Mouse (Mus musculus): ENCODE measurements at regions not wholly inside any gene's neighbourhood (a gene's known extent, or its start where the extent isn't known, plus 50 kb on each side); places are given as distances from the start of the nearest gene placed in this dataset.

GRCm38 (mm10) chr14:62042305-62043116 lies 249.9 kb upstream of the Rnaseh2b start:
- peak; percentile 61 for ATAC-seq (replicated peaks; ENCODE audit: poor library complexity)

- ATAC-seq (replicated peaks; ENCODE audit: poor library complexity), result no peak
Measured at GRCm38 (mm10) chr14:62043117-62043422, 249.3 kb upstream of the Rnaseh2b start.

- ATAC-seq (replicated peaks; ENCODE audit: poor library complexity), result no peak
Measured at GRCm38 (mm10) chr14:62050941-62051340, 241.4 kb upstream of the Rnaseh2b start.

- ATAC-seq (replicated peaks; ENCODE audit: poor library complexity), result no peak
Measured at GRCm38 (mm10) chr14:62051923-62052322, 240.5 kb upstream of the Rnaseh2b start.

- no peak for ATAC-seq (replicated peaks; ENCODE audit: poor library complexity)
Measured at GRCm38 (mm10) chr14:62053004-62053403, 239.4 kb upstream of the Rnaseh2b start.

- no peak for ATAC-seq (replicated peaks; ENCODE audit: poor library complexity)
Measured at GRCm38 (mm10) chr14:62057096-62057495, 235.3 kb upstream of the Rnaseh2b start.

- no peak for ATAC-seq (replicated peaks; ENCODE audit: poor library complexity)
Measured at GRCm38 (mm10) chr14:62058100-62058499, 234.3 kb upstream of the Rnaseh2b start.

GRCm38 (mm10) chr14:62071140-62071539 lies 221.2 kb upstream of the Rnaseh2b start:
- ATAC-seq (replicated peaks; ENCODE audit: poor library complexity), result no peak

- ATAC-seq (replicated peaks; ENCODE audit: poor library complexity), result no peak
Measured at GRCm38 (mm10) chr14:62084047-62084446, 208.3 kb upstream of the Rnaseh2b start.

- no peak for ATAC-seq (replicated peaks; ENCODE audit: poor library complexity)
Measured at GRCm38 (mm10) chr14:62088174-62088573, 204.2 kb upstream of the Rnaseh2b start.

- no peak for ATAC-seq (replicated peaks; ENCODE audit: poor library complexity)
Measured at GRCm38 (mm10) chr14:62117532-62117931, 174.9 kb upstream of the Rnaseh2b start.

GRCm38 (mm10) chr14:62118542-62118953 lies 173.8 kb upstream of the Rnaseh2b start:
- ATAC-seq (replicated peaks; ENCODE audit: poor library complexity), result peak; percentile 54; the same call in 1 of the 2 replicates

- ATAC-seq (replicated peaks; ENCODE audit: poor library complexity), result no peak
Measured at GRCm38 (mm10) chr14:62128918-62129317, 163.5 kb upstream of the Rnaseh2b start.

- no peak for ATAC-seq (replicated peaks; ENCODE audit: poor library complexity)
Measured at GRCm38 (mm10) chr14:62132353-62132816, 160.0 kb upstream of the Rnaseh2b start.

- no peak for ATAC-seq (replicated peaks; ENCODE audit: poor library complexity)
Measured at GRCm38 (mm10) chr14:62137981-62138380, 154.4 kb upstream of the Rnaseh2b start.

- ATAC-seq (replicated peaks; ENCODE audit: poor library complexity), result no peak
Measured at GRCm38 (mm10) chr14:62144385-62145030, 147.9 kb upstream of the Rnaseh2b start.

GRCm38 (mm10) chr14:62157038-62157716 lies 135.2 kb upstream of the Rnaseh2b start:
- ATAC-seq (replicated peaks; ENCODE audit: poor library complexity), result no peak

- no peak for ATAC-seq (replicated peaks; ENCODE audit: poor library complexity)
Measured at GRCm38 (mm10) chr14:62159690-62160089, 132.7 kb upstream of the Rnaseh2b start.

GRCm38 (mm10) chr14:62163120-62163796 lies 129.1 kb upstream of the Rnaseh2b start:
- peak; percentile 78 for ATAC-seq (replicated peaks; ENCODE audit: poor library complexity)

GRCm38 (mm10) chr14:62164918-62165317 lies 127.5 kb upstream of the Rnaseh2b start:
- ATAC-seq (replicated peaks; ENCODE audit: poor library complexity), result no peak

- ATAC-seq (replicated peaks; ENCODE audit: poor library complexity), result no peak
Measured at GRCm38 (mm10) chr14:62166006-62166405, 126.4 kb upstream of the Rnaseh2b start.
